Mouse (Mus musculus) cerebellum, adult 2 months (tissue): Measurements from ENCODE around the gene Timp2. TPM values are rescaled to one million over a fixed set of nuclear protein-coding genes. Genes with fewer than 3 reads are reported as not detected.
"Not testable (repeated sequence)": the region's sequence is repeated elsewhere in the genome, so short reads cannot be mapped to it uniquely, and the experiment has no call there.

Source experiments
- DNase-seq, 2 experiments: peaks; one replicate each; pipeline ENCODE4 v3.0.0; 2021
- H3K27ac ChIP-seq: fragments of 200-500 bp; 2 replicates; pipeline ENCODE4 v1.5.1; 2012; ENCODE audit warnings: low read length, control low read depth, inconsistent platforms; ENCODE audit not compliant: insufficient read depth
- H3K27me3 ChIP-seq: fragments of 200-500 bp; 2 replicates; pipeline ENCODE4 v1.6.1; 2012; ENCODE audit warnings: inconsistent platforms, mild to moderate bottlenecking, low read length, moderate library complexity; ENCODE audit not compliant: control insufficient read depth, insufficient read depth
- H3K4me1 ChIP-seq: fragments of 200-500 bp; 2 replicates; pipeline ENCODE4 v1.6.1; 2011; ENCODE audit warnings: low read length; ENCODE audit not compliant: control insufficient read depth, insufficient read depth
- H3K4me3 ChIP-seq: fragments of 200-500 bp; replicated peaks from 2 replicates; pipeline ENCODE3; 2011; ENCODE audit warnings: mild to moderate bottlenecking, low read depth, low read length, control low read depth; ENCODE audit not compliant: insufficient read depth
- CTCF ChIP-seq: fragments of 200-500 bp; IDR thresholded peaks from 2 replicates; pipeline ENCODE4 v1.5.1; 2011; ENCODE audit warnings: low read depth, mild to moderate bottlenecking, control low read depth, low read length, moderate library complexity, borderline replicate concordance; ENCODE audit not compliant: insufficient read depth
- POLR2A ChIP-seq: fragments of 200-500 bp; IDR thresholded peaks from 2 replicates; pipeline ENCODE4 v1.6.1; 2011; ENCODE audit warnings: low read length, control low read depth, borderline replicate concordance; ENCODE audit not compliant: insufficient read depth
- WGBS: fragments of 180-500 bp; shearing (Covaris S2); methylation state at CpG from one replicate; pipeline ENCODE4 v1.1.7; 2018; 5-methylcytosine and 5-hydroxymethylcytosine counted together
- polyA plus RNA-seq: library from polyadenylated mRNA; depleted of rRNA; stranded (reverse); fragments of >200 nt; gene quantifications from 2 replicates; pipeline ENCODE4 v1.2.3, GENCODE M21; 2012

Timp2 gene
- polyA plus RNA-seq, 1 experiment: 137 TPM

- WGBS: 91% methylated on average over 5 of the region's 5 CpGs
- no peak for DNase-seq
- Histone ChIP-seq H3K27ac (no peak overlapping the region), H3K27me3 (no peaks in the 10 kb centered on the region), H3K4me1 (peaks cover 31% of the 10 kb centered on the region), H3K4me3 (no peak overlapping the region)
- TF ChIP-seq CTCF (no peak), POLR2A (no peak)
Measured at GRCm38 (mm10) chr11:118399891-118400565, 44.5 kb upstream of the Timp2 start.

GRCm38 (mm10) chr11:118397806-118398530 is 42.4 kb upstream of the Timp2 start:
- Histone ChIP-seq H3K4me1 (peaks cover 38% of the 10 kb centered on the region), H3K4me3 (no peak overlapping the region), H3K27me3 (no peaks in the 10 kb centered on the region), H3K27ac (no peak overlapping the region)
- TF ChIP-seq POLR2A (no peak), CTCF (no peak)
- 94% methylated on average over 26 of the region's 26 CpGs for WGBS
- DNase-seq: peak; percentile 1 to 10

GRCm38 (mm10) chr11:118394538-118394937 is 39.0 kb upstream of the Timp2 start:
- Histone ChIP-seq H3K4me1 (peaks cover 18% of the 10 kb centered on the region), H3K27me3 (no peaks in the 10 kb centered on the region), H3K4me3 (no peak overlapping the region), H3K27ac (no peak overlapping the region)
- TF ChIP-seq POLR2A: no peak
- TF ChIP-seq CTCF: no peak
- WGBS: 46% methylated on average over 6 of the region's 6 CpGs
- DNase-seq: peak in 1 of 2 experiments; percentile 6

- Histone ChIP-seq H3K27me3 (no peaks in the 10 kb centered on the region), H3K4me3 (no peak overlapping the region), H3K27ac (no peak overlapping the region), H3K4me1 (peaks cover 18% of the 10 kb centered on the region)
- DNase-seq: peak; percentile 63 to 69
- TF ChIP-seq CTCF (no peak), POLR2A (no peak)
- WGBS: 25% methylated on average over 5 of the region's 5 CpGs
Measured at GRCm38 (mm10) chr11:118393991-118394390, 38.5 kb upstream of the Timp2 start.

GRCm38 (mm10) chr11:118387816-118388215 is 32.3 kb upstream of the Timp2 start:
- H3K4me3 ChIP-seq, H3K27ac ChIP-seq, DNase-seq, H3K27me3 ChIP-seq, H3K4me1 ChIP-seq: not testable (repeated sequence)
- 81% methylated on average over 13 of the region's 13 CpGs for WGBS

- H3K27me3 ChIP-seq: no peaks in the 10 kb centered on the region
- no peak overlapping the region for H3K27ac ChIP-seq
- peak; percentile 76 to 84 for DNase-seq
- H3K4me3 ChIP-seq: no peak overlapping the region
- 37% methylated on average over 11 of the region's 11 CpGs for WGBS
- no peaks in the 10 kb centered on the region for H3K4me1 ChIP-seq
- TF ChIP-seq CTCF (peak; percentile 89), POLR2A (no peak)
Measured at GRCm38 (mm10) chr11:118379251-118380009, 23.9 kb upstream of the Timp2 start.

GRCm38 (mm10) chr11:118378656-118379055 is 23.1 kb upstream of the Timp2 start:
- Histone ChIP-seq H3K27me3 (no peaks in the 10 kb centered on the region), H3K27ac (no peak overlapping the region), H3K4me1 (no peaks in the 10 kb centered on the region), H3K4me3 (no peak overlapping the region)
- 86% methylated on average over 6 of the region's 6 CpGs for WGBS
- DNase-seq: no peak
- TF ChIP-seq POLR2A (no peak), CTCF (no peak)

- H3K4me3 ChIP-seq, H3K4me1 ChIP-seq, H3K27ac ChIP-seq, DNase-seq, H3K27me3 ChIP-seq: not testable (repeated sequence)
Measured at GRCm38 (mm10) chr11:118376323-118376722, 20.8 kb upstream of the Timp2 start.
